8 mouse cellular contexts compared by ENCODE assay signal in the genomic region with DNA sequence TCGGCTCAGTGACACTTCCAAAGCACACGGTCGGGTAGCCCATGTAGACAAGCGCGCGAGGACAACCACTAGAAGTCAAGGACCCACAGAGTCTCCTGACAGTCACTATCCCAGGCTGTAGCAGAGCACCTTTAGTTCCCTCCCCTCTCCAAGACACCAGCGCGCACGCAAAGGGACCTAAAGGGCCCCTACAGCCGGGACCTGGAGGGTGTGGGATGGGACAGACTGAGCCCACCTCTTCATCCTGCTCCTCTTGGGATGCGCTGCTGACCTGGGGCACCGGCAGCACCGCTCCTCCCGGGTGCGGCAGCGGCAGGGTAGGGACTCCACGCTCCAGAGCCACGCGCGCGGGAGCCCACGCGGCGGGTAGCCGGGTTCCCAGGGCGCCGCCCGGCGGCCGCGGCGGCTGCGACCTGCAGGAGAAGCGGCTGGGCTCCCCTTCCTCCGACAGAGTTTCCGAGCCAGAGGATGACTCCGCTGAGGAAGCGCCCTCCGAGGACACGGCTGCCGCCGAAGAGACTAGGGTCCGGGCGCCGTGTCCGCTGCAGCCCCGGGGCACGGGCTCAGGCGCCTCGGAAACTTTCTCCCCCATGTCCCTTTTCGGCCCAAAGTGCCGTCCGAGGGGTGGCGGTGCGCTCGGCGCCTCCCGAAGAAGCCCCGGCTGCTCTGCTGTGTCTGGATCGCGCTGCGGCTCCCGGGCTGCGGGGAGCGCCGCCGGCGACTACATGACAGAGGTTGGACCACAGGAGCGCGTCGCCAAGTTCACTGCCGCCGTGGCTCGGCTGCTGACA. TPM values are rescaled to one million over a fixed set of nuclear protein-coding genes. Genes with fewer than 3 reads are reported as not detected.
DNase-seq lines count a peak whose midpoint lies in the region; ATAC-seq and TF ChIP-seq lines count a peak whose summit lies in the region.

No protein-coding gene starts in this region.

- peak; percentile 72 for ATAC-seq in embryonic facial prominence, embryonic 12.5 days (ENCODE audit: insufficient number of reproducible peaks, insufficient read depth, low FRiP score, low TSS enrichment)
- peak; percentile 58 for ATAC-seq in kidney, embryonic 16.5 days (ENCODE audit: low FRiP score, low TSS enrichment)
- ATAC-seq in lung, embryonic 15.5 days (ENCODE audit: borderline replicate concordance, extremely low read depth, low FRiP score, low TSS enrichment): peak; percentile 62

- TF ChIP-seq POLR2A in lung, adult 2 months (IDR thresholded peaks at IDR 0.05; ENCODE audit: borderline replicate concordance, extremely low read depth, low read depth, low read length): no peak

- H3K27me3 ChIP-seq in embryonic facial prominence, embryonic 12.5 days: peaks cover 47% of the 10 kb centered on the region
- peaks cover 31% of the 10 kb centered on the region for H3K27me3 ChIP-seq in heart, embryonic 10.5 days (ENCODE audit: insufficient read depth, poor library complexity, severe bottlenecking)
- peaks cover 47% of the 10 kb centered on the region for H3K27me3 ChIP-seq in kidney, embryonic 16.5 days (ENCODE audit: insufficient read depth, low read length)
- H3K27me3 ChIP-seq in lung, embryonic 15.5 days: peaks cover 54% of the 10 kb centered on the region

- TF ChIP-seq CTCF in lung, adult 2 months (IDR thresholded peaks at IDR 0.05; ENCODE audit: insufficient read depth, low read length): no peak

- peak overlapping the region; percentile 56 for H3K4me3 ChIP-seq in lung, adult 2 months (replicated peaks; ENCODE audit: extremely low read depth, low read depth, low read length)
- peak overlapping the region; percentile 71 for H3K4me3 ChIP-seq in embryonic facial prominence, embryonic 12.5 days
- peak overlapping the region; percentile 88 for H3K4me3 ChIP-seq in heart, embryonic 10.5 days
- peak overlapping the region; percentile 77 for H3K4me3 ChIP-seq in kidney, embryonic 16.5 days (ENCODE audit: low read length)
- peak overlapping the region; percentile 69 for H3K4me3 ChIP-seq in lung, embryonic 15.5 days

- no peaks in the 10 kb centered on the region for H3K9me3 ChIP-seq in embryonic facial prominence, embryonic 12.5 days
- no peaks in the 10 kb centered on the region for H3K9me3 ChIP-seq in heart, embryonic 10.5 days
- H3K9me3 ChIP-seq in kidney, embryonic 16.5 days (ENCODE audit: low read length): no peaks in the 10 kb centered on the region
- H3K9me3 ChIP-seq in lung, embryonic 15.5 days: no peaks in the 10 kb centered on the region

- H3K9ac ChIP-seq in embryonic facial prominence, embryonic 12.5 days: peak overlapping the region; percentile 65
- H3K9ac ChIP-seq in kidney, embryonic 16.5 days (replicated peaks; ENCODE audit: low read length): peak overlapping the region; percentile 72
- H3K9ac ChIP-seq in lung, embryonic 15.5 days: peak overlapping the region; percentile 49

- no peak for DNase-seq in lung, adult 2 months
- no peak for DNase-seq in lung, postnatal 25 days (ENCODE audit: low spot score)
- no peak for DNase-seq in heart, embryonic 10.5 days (ENCODE audit: low spot score)
- peak; percentile 65 for DNase-seq in retina, postnatal 1 day
- DNase-seq in Muller cell, postnatal 12 days (ENCODE audit: inconsistent ontology term): no peak

- 2% methylated on average over 74 of the region's 74 CpGs for WGBS in lung, adult 2 months
- under 1% methylated on average over 73 of the region's 74 CpGs for WGBS in embryonic facial prominence, embryonic 12.5 days
- under 1% methylated on average over 74 of the region's 74 CpGs for WGBS in heart, embryonic 10.5 days
- under 1% methylated on average over 70 of the region's 74 CpGs for WGBS in kidney, embryonic 16.5 days
- under 1% methylated on average over 60 of the region's 74 CpGs for WGBS in lung, embryonic 15.5 days

- H3K4me2 ChIP-seq in embryonic facial prominence, embryonic 12.5 days (replicated peaks): peak overlapping the region; percentile 94
- peak overlapping the region; percentile 96 for H3K4me2 ChIP-seq in kidney, embryonic 16.5 days (replicated peaks; ENCODE audit: low read depth, low read length)
- H3K4me2 ChIP-seq in lung, embryonic 15.5 days: peak overlapping the region; percentile 97

- H3K27ac ChIP-seq in embryonic facial prominence, embryonic 12.5 days: no peak overlapping the region
- peak overlapping the region; percentile 83 for H3K27ac ChIP-seq in heart, embryonic 10.5 days
- no peak overlapping the region for H3K27ac ChIP-seq in kidney, embryonic 16.5 days (ENCODE audit: low read length)
- no peak overlapping the region for H3K27ac ChIP-seq in lung, embryonic 15.5 days

- H3K4me1 ChIP-seq in lung, adult 2 months (ENCODE audit: control insufficient read depth, insufficient read depth, low read length): peaks cover 11% of the 10 kb centered on the region
- peaks cover 15% of the 10 kb centered on the region for H3K4me1 ChIP-seq in embryonic facial prominence, embryonic 12.5 days
- H3K4me1 ChIP-seq in heart, embryonic 10.5 days: peaks cover 24% of the 10 kb centered on the region
- H3K4me1 ChIP-seq in kidney, embryonic 16.5 days (ENCODE audit: insufficient read depth, low read length): peaks cover 21% of the 10 kb centered on the region
- peaks cover 16% of the 10 kb centered on the region for H3K4me1 ChIP-seq in lung, embryonic 15.5 days

- H3K36me3 ChIP-seq in embryonic facial prominence, embryonic 12.5 days: no peaks in the 10 kb centered on the region
- H3K36me3 ChIP-seq in heart, embryonic 10.5 days: no peaks in the 10 kb centered on the region
- no peaks in the 10 kb centered on the region for H3K36me3 ChIP-seq in kidney, embryonic 16.5 days (ENCODE audit: insufficient read depth, low read length)
- H3K36me3 ChIP-seq in lung, embryonic 15.5 days: no peaks in the 10 kb centered on the region

RNA-seq across cellular contexts. Expression of a gene that starts 0.5 kb away (rescaled TPM):
- 9.6 and 14.9 TPM in 2 replicates for polyA plus RNA-seq in lung, adult 2 months (2012; rRNA removed)
- 28.5 and 28.7 TPM in 2 replicates for polyA plus RNA-seq in embryonic facial prominence, embryonic 12.5 days (2016; fragmentation: Nextera tagmentation; extraction: Ambion mirVana)
- polyA plus RNA-seq in heart, embryonic 10.5 days (2016; fragmentation: Nextera tagmentation; extraction: Ambion mirVana): 33.2 and 39.2 TPM in 2 replicates
- 19.9 and 23.5 TPM in 2 replicates for polyA plus RNA-seq in kidney, embryonic 16.5 days (2015; fragmentation: Nextera tagmentation; extraction: Ambion mirVana)
- polyA plus RNA-seq in lung, embryonic 15.5 days (2015; fragmentation: Nextera tagmentation; extraction: Ambion mirVana): 25.1 and 31.8 TPM in 2 replicates
